Mouse (Mus musculus) intestine, embryonic 16.5 days (tissue): ENCODE results near the gene Myod1. TPM values are rescaled to one million over a fixed set of nuclear protein-coding genes. Genes with fewer than 3 reads are reported as not detected.

ENCODE experiments used
- ATAC-seq: fragments of 200-750 bp; cut with Nextera tagmentation; 2 replicates; pipeline ENCODE4 v1.8.0; 2017; ENCODE audit warnings: moderate TSS enrichment, moderate library complexity
- H3K27ac ChIP-seq: fragments of 300-500 bp; sonication (generic); 2 replicates; pipeline ENCODE4 v1.5.1; 2014; ENCODE audit warnings: mild to moderate bottlenecking, low read length
- H3K27me3 ChIP-seq: fragments of 300-500 bp; sonication (generic); replicated peaks from 2 replicates; pipeline ENCODE4 v1.6.1; 2014; ENCODE audit warnings: low read length, control low read depth, mixed read lengths; ENCODE audit not compliant: control insufficient read depth, insufficient read depth
- H3K36me3 ChIP-seq: fragments of 300-500 bp; sonication (generic); 2 replicates; pipeline ENCODE4 v1.6.1; 2014; ENCODE audit warnings: low read length, control low read depth; ENCODE audit not compliant: control insufficient read depth, insufficient read depth
- H3K4me1 ChIP-seq: fragments of 300-500 bp; sonication (generic); 2 replicates; pipeline ENCODE4 v1.6.1; 2014; ENCODE audit warnings: low read length, control low read depth, mixed read lengths; ENCODE audit not compliant: control insufficient read depth, insufficient read depth
- H3K4me2 ChIP-seq: fragments of 300-500 bp; sonication (generic); 2 replicates; pipeline ENCODE4 v1.6.1; 2014; ENCODE audit warnings: low read depth, low read length, control low read depth
- H3K4me3 ChIP-seq: fragments of 300-500 bp; sonication (generic); 2 replicates; pipeline ENCODE4 v1.5.1; 2014; ENCODE audit warnings: mild to moderate bottlenecking, low read length
- H3K9ac ChIP-seq: fragments of 300-500 bp; sonication (generic); 2 replicates; pipeline ENCODE4 v1.6.1; 2014; ENCODE audit warnings: low read depth, low read length
- H3K9me3 ChIP-seq: fragments of 300-500 bp; sonication (generic); 2 replicates; pipeline ENCODE4 v1.6.1; 2016; ENCODE audit warnings: low read length, control low read depth; ENCODE audit not compliant: control insufficient read depth
- WGBS: fragments of 180-500 bp; shearing (Covaris S2); extraction: QIAGEN DNeasy Blood & Tissue Kit; methylation state at CpG from one replicate; pipeline ENCODE4 v1.1.7; 2014; 5-methylcytosine and 5-hydroxymethylcytosine counted together
- polyA plus RNA-seq: library from polyadenylated mRNA; unstranded; fragments of >200 nt; fragmentation: Nextera tagmentation; extraction: Ambion mirVana; gene quantifications from 2 replicates; pipeline ENCODE4 v1.2.1, GENCODE M21; 2015

Myod1 gene
- polyA plus RNA-seq, 1 experiment from 2014 or later: 0.07 TPM

DNA sequence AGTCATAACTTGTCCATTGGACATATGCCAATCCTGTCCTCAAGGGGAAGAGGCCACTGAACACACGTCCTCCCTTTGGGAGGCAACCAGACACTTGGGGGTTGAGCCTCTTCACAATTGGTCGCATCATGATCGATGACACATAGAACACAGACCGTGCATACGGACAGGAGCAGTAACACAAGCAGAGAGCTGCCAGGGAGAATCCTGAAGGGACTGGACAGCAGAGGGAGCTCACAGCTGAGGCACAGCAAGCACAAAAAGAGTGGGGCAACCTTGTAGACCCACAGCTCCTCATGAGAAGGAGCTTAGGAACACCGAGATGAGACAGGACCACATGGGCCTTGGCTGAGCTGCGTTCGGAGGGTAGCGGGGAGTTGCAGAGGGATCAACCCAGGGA is 4.4 kb downstream of the Myod1 start:
- Histone ChIP-seq H3K4me1 (no peaks in the 10 kb centered on the region), H3K9ac (no peak overlapping the region), H3K4me3 (no peak overlapping the region), H3K36me3 (no peaks in the 10 kb centered on the region), H3K27me3 (peaks cover 37% of the 10 kb centered on the region), H3K27ac (no peak overlapping the region), H3K4me2 (no peak overlapping the region), H3K9me3 (no peaks in the 10 kb centered on the region)
- WGBS: 66% methylated on average over 9 of the region's 9 CpGs
- no peak for ATAC-seq

DNA sequence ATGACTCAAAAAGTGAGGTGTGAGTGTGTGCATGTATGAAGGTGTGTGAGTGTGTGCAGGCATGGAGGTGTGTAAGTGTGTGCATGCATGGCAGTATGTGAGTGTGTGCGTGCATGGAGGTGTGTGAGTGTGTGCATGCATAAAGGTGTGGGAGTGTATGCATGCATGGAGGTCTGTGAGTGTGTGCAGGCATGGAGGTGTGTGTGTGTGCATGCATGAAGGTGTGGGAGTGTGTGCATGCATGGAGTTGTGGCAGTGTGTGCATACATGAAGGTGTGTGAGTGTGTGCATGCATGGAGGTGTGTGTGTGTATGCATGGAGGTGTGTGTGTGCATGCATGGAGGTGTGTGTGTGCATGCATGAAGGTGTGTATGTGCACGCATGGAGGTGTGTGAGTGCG is 11.2 kb downstream of the Myod1 start:
- Histone ChIP-seq H3K9me3 (no peaks in the 10 kb centered on the region), H3K27me3 (no peaks in the 10 kb centered on the region), H3K36me3 (no peaks in the 10 kb centered on the region), H3K4me2 (no peak overlapping the region), H3K9ac (no peak overlapping the region), H3K4me1 (no peaks in the 10 kb centered on the region), H3K4me3 (no peak overlapping the region), H3K27ac (no peak overlapping the region)
- no peak for ATAC-seq
- 86% methylated on average over 3 of the region's 3 CpGs for WGBS

DNA sequence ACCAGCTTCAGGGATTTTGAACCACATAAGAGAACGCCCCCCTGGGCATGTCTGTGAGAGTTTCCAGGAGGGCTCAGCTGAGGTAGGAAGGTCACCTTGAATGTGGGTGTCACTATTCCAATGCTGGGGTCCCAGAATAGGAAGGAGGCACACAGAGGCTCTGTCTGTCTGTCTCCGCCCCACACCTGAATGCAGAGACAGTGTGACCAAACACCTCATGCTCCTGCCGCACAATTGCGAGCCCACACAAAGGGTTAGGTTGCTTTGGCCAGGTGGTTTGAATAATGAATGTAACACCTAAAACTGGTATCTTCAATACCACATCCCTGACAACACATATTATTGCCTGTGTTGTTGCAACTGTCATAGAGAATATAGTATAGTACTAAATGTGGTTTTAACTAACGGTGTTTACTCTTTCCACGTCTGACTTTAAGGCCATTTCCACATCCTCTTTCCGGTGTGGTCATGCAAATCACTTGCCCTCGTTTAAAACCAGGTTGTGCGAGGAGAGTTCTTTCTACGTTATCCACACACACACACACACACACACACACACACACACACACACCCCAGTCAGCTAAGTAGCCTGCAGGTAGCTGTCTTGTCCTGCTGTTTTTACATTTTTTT is 13.3 kb downstream of the Myod1 start:
- Histone ChIP-seq H3K4me2 (no peak overlapping the region), H3K36me3 (no peaks in the 10 kb centered on the region), H3K9me3 (no peaks in the 10 kb centered on the region), H3K4me3 (no peak overlapping the region), H3K27me3 (peaks cover 6% of the 10 kb centered on the region), H3K27ac (no peak overlapping the region), H3K9ac (no peak overlapping the region), H3K4me1 (no peaks in the 10 kb centered on the region)
- 80% methylated on average over 10 of the region's 10 CpGs for WGBS
- no peak for ATAC-seq

- 61% methylated on average over 4 of the region's 4 CpGs for WGBS
- H3K27ac ChIP-seq: no peak overlapping the region
- H3K36me3 ChIP-seq: no peaks in the 10 kb centered on the region
- no peak overlapping the region for H3K4me3 ChIP-seq
- H3K9me3 ChIP-seq: no peaks in the 10 kb centered on the region
- no peak for ATAC-seq
- H3K4me1 ChIP-seq: no peaks in the 10 kb centered on the region
- no peak overlapping the region for H3K4me2 ChIP-seq
- peaks cover 12% of the 10 kb centered on the region for H3K27me3 ChIP-seq
- H3K9ac ChIP-seq: no peak overlapping the region
Observed at GRCm38 (mm10) chr7:46390226-46390625, 14.0 kb downstream of the Myod1 start.

- ATAC-seq: no peak
- Histone ChIP-seq H3K4me2 (no peak overlapping the region), H3K36me3 (no peaks in the 10 kb centered on the region), H3K9ac (no peak overlapping the region), H3K4me3 (no peak overlapping the region), H3K27me3 (peaks cover 18% of the 10 kb centered on the region), H3K27ac (no peak overlapping the region), H3K9me3 (no peaks in the 10 kb centered on the region), H3K4me1 (peaks cover 5% of the 10 kb centered on the region)
- WGBS: 54% methylated on average over 5 of the region's 5 CpGs
Observed at GRCm38 (mm10) chr7:46391701-46392100, 15.4 kb downstream of the Myod1 start.

- Histone ChIP-seq H3K9me3 (no peaks in the 10 kb centered on the region), H3K4me1 (peaks cover 15% of the 10 kb centered on the region), H3K36me3 (no peaks in the 10 kb centered on the region), H3K27ac (no peak overlapping the region), H3K9ac (no peak overlapping the region), H3K4me3 (no peak overlapping the region), H3K4me2 (no peak overlapping the region), H3K27me3 (peaks cover 32% of the 10 kb centered on the region)
- 0% methylated on average over 2 of the region's 2 CpGs for WGBS
- peak; percentile 44; the same call in 1 of the 2 replicates for ATAC-seq
Observed at GRCm38 (mm10) chr7:46393116-46393515, 16.8 kb downstream of the Myod1 start.

DNA sequence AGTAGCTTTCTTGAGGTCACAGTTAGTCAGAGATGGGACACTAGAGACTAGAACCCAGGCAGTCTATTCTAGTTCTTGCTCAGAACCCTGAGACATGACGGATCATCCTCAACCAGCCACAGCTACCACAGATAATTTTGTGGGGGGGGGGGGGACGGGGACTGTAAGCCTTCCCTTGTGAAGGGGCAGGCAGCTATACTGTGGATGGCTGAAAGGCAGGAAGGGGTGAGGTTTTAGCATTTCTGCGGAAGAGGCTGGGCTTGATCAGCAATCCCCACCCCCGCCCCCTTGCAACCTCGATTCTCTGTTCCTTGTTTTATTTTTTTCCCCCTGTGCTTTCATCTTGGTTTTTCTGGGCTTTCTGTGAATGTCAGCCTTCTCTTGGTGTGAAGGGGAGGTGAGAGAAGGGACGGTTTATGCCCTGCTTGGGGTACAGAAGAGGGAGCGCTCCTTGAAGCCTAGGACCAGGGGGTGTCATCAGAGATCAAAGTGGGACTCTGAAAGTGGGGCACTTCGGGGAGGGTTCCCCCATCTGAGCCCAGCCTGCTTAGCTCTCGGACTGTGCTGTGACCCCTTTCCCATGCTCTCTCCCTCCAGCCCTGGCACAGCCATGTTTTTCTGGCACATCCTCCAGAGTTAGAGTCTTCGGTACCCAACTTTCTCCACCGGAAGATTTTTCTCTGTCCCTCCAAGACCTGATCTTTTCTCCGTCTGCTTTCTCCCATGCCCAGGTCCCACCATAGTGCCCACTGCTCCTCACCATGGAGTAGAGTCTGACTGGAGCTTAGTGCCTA is 17.6 kb downstream of the Myod1 start:
- H3K9ac ChIP-seq: no peak overlapping the region
- no peak overlapping the region for H3K27ac ChIP-seq
- no peak overlapping the region for H3K4me3 ChIP-seq
- H3K4me2 ChIP-seq: no peak overlapping the region
- no peak for ATAC-seq
- peaks cover 15% of the 10 kb centered on the region for H3K4me1 ChIP-seq
- H3K9me3 ChIP-seq: no peaks in the 10 kb centered on the region
- 29% methylated on average over 12 of the region's 12 CpGs for WGBS
- no peaks in the 10 kb centered on the region for H3K36me3 ChIP-seq
- peaks cover 40% of the 10 kb centered on the region for H3K27me3 ChIP-seq

GRCm38 (mm10) chr7:46394933-46395332 is 18.7 kb downstream of the Myod1 start:
- no peak overlapping the region for H3K27ac ChIP-seq
- ATAC-seq: no peak
- no peaks in the 10 kb centered on the region for H3K9me3 ChIP-seq
- peaks cover 50% of the 10 kb centered on the region for H3K27me3 ChIP-seq
- no peak overlapping the region for H3K4me3 ChIP-seq
- 63% methylated on average over 4 of the region's 4 CpGs for WGBS
- H3K4me1 ChIP-seq: peaks cover 15% of the 10 kb centered on the region
- H3K9ac ChIP-seq: no peak overlapping the region
- H3K36me3 ChIP-seq: no peaks in the 10 kb centered on the region
- no peak overlapping the region for H3K4me2 ChIP-seq

- Histone ChIP-seq H3K4me3 (no peak overlapping the region), H3K4me1 (peaks cover 15% of the 10 kb centered on the region), H3K27me3 (peaks cover 53% of the 10 kb centered on the region), H3K4me2 (no peak overlapping the region), H3K9ac (no peak overlapping the region), H3K36me3 (no peaks in the 10 kb centered on the region), H3K27ac (no peak overlapping the region), H3K9me3 (no peaks in the 10 kb centered on the region)
- 39% methylated on average over 6 of the region's 6 CpGs for WGBS
- ATAC-seq: no peak
Observed at GRCm38 (mm10) chr7:46395571-46395970, 19.3 kb downstream of the Myod1 start.
